Mouse (Mus musculus): ENCODE data around the gene Fer. TPM values are rescaled to one million over a fixed set of nuclear protein-coding genes. Genes with fewer than 3 reads are reported as not detected.

Gene Fer
- total RNA-seq, 2 experiments from 2014 or later = 35.0 to 37.8 TPM

DNA sequence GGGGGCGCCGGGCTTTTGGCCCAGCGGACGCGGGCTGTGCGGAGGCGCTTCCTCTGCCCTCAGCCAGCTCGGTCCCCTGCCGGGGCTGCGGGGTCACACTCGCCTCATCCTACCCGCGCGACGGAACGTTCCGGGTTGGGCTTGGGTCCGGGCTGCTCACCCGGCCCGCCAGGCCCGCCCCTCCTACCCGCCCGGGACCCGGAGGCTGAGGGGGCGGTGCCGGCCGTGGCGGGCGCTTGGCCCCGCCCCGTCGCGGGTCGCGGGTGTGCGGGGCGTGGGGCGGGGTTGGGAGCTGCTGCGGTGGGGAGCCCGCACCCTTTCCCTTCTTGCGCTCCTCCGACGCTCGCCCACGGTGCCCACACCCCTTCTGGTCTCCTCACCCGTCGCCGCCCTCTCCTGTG lies 1.3 kb downstream of the Fer start:
- DNase-seq (ENCODE audit: low spot score in 2 of 2) = no peak

DNA sequence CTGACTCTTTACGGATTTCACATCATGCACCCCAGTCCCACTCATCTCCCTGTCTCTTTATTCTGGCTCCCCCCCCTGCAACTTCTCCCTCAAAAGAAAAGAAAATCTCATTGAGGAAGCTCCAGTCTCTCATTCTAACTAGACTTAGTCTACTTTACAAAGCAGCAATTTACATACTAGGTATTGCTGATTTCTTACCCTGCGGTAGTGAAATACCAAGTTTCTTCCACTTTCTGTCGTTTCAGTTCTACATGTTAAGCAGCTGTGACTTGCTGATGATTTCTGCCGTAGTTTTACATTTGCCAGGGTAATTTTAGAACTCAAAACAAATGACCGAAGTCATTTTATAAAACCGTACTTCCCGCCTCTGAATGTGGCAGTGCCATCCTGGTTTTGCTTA lies 8.9 kb downstream of the Fer start:
- no peak for DNase-seq (ENCODE audit: low spot score in 2 of 2)

DNA sequence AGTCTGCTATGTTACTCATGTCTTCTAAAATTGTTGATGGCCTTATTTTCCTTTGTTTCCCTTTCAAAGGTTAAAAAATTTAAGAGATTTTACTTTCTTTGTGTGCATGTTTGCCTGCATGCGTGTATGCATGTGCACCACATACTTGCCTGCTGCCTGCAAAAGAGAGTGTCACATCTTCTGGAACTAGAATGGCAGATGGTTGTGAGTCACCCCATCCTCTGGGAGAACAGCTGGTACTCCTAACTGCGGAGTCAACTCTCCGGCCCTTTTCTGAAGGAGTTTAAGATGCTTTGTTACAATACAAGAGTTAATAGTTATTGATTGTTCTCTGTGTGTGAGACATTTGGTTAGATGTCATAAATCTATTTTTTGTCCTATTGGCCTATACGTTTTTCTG lies 16.0 kb downstream of the Fer start:
- DNase-seq (ENCODE audit: low spot score in 2 of 2) = no peak

DNA sequence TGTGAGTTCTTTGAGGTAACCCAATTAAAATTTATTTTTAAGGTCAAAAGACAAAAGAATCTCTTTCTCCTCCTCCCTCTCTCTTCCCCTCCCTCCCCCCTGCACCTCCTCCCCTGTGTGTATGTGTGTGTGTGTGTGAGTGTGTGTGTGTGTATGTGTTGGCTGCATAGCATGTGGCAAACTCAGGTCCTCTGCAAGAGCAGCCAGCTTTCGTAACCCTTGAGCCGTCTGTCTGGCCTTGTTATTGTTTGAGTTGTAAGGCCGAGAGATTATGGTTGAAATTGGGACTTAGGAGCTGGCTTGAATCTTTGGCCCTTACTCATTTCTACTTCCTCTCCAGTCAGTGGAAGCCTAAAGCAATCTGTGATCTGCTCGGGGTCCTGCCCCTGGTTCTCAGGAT lies 17.1 kb downstream of the Fer start:
- no peak for DNase-seq (ENCODE audit: low spot score in 2 of 2)

DNA sequence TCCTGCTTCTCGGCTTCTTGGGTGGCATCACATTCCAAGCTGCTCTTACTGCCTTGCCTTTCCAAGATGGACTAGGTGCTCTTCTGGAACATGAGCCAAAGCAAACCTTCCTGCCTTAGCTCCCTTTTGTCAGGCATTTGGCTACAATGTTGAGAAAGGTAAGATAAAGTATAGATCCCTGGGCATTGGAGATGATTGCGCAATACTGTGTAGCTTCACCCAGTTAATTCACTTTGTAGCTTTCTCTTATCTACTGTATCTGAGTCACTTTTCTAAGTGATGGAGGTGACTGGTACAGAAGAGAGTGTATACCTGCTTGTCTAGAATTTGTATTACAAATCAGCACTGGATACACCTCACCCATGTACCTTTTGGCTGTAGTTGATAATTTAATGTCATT lies 24.1 kb downstream of the Fer start:
- no peak for DNase-seq (ENCODE audit: low spot score in 2 of 2)

DNA sequence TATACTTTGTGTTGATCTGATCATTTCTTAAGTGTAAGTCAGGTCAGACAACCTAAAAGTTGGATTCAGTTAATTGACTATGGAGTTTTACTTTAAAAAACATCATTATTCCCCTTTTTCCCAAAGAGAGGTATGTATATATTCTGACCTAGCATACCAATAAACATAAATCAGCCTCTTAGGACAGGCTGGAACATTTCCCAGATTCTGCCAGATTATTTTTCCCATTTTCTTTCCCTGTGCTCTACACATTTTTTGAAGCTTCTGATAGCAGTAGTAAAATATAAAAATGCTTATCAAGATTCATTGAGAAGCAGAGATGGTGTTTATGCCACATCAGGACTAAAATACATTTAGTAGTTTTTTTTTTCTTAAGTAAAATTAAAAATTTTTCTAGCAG lies 27.7 kb downstream of the Fer start:
- DNase-seq (ENCODE audit: low spot score in 2 of 2) = no peak

DNA sequence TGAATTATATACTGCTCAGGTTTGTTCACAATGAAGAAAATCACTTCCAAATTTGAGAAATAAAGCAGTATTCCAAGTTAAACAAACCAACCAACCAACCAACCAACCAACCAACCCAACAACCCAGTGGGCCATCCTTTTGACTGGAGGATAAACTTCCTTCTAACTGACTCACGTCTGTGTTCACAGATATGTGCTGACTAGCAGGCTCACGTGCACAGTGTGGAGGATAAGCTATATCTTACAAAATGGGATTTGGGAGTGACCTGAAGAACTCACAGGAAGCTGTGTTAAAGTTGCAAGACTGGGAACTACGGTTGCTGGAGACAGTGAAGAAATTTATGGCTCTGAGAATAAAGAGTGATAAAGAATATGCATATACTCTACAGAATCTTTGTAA lies 33.0 kb downstream of the Fer start:
- DNase-seq (ENCODE audit: low spot score in 2 of 2) = no peak

DNA sequence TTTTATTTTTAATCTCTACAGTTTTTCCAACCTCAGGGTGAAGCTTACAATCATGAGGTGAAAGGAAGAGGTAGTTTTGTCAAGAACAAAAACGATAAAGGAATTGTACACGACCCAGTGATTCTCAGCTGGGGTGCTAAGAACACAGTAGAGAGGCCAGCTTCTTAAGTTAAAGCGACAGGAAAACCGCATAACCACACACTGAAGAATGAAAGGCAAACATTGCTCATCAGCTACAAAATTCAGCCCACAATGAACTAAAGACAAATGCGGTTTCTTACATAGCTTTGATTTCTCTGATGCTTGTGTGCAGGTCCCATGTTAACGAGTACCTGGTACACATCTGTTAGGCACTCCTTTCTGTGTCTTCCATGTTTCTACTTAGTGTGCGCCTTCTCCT lies 34.2 kb downstream of the Fer start:
- DNase-seq (ENCODE audit: low spot score in 2 of 2) = no peak

DNA sequence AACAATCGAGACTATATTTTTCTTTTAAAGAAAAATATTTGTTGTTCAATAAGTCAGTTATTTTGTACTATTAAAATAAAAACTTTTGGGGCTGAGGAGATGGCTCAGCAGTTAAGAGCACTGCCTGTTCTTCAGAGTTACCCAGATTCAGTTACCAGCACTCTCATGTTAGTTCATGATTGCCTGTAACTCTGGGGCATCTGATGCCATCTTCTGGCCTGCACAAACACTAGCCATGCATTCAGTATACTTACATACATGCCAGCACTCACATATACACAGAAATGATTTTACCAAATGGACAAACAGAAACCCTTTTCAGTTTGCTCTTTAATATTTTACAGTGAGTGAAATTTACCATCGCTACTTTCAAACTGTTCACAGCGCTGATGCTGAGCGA lies 46.4 kb downstream of the Fer start:
- DNase-seq (ENCODE audit: low spot score in 2 of 2) = no peak

DNA sequence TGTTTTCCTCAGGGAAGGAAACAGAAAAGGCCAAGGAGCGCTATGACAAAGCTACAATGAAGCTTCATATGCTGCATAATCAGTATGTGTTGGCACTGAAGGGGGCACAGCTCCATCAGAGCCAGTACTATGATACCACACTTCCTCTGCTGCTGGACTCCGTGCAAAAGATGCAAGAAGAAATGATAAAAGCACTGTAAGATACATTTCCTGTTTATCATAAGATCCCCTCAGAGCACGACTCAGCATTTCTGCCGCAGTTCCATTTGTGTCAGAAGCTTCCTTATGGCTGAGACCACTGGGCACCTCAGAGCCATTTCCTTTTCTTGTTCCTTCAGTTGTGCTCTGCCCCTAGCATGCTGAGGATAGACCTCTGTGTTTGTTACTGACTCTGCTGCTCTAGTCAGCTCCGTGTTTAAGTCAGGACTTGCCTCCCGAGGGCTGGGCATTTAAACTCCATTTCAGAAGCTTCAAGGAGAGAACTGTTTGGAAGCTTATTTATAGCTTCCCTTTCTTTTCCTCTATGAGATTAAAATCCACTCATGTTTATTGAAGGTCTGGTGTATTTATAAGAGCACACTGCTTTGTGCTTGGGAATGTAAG lies 58.8 kb downstream of the Fer start:
- no peak for DNase-seq (ENCODE audit: low spot score in 2 of 2)

DNA sequence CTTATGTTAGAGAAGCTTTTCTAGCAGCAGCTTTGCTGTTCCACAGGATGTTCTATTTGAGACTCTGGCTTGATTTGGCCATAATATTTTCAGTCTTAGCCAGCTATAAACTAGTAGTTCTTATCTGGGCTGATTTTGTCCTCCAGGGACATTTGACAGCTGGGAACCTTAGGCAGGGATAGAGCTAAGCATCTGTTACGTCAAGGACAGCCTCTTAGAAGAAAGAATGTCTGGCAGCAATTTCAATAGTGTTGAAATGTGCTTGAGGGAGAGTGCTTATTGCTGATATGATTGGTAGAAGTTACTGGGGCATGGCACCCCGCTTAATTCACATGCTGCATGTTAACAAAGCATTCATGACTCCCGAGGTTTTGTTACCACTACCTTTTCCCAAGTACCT lies 62.7 kb downstream of the Fer start:
- no peak for DNase-seq (ENCODE audit: low spot score in 2 of 2)

DNA sequence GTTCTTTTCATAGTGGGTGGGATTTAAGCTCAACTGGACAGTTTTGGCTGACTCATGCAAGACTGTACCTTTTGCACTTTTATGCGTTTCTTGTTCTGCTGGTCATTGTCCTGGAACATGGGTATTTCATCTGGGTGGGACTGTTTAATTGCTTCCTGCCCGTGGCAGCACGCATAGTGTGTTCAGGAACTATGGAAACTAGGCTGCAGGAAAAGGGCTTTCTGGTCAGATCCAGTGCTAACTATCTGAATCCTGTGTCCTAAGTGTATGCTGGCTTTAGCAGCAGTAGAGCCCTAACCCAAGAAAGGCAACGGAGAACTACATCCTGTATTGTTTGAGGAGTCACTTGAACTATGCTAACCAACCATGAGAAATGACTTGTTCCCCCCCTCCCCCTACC lies 67.8 kb downstream of the Fer start:
- DNase-seq (ENCODE audit: low spot score in 2 of 2) = no peak

DNA sequence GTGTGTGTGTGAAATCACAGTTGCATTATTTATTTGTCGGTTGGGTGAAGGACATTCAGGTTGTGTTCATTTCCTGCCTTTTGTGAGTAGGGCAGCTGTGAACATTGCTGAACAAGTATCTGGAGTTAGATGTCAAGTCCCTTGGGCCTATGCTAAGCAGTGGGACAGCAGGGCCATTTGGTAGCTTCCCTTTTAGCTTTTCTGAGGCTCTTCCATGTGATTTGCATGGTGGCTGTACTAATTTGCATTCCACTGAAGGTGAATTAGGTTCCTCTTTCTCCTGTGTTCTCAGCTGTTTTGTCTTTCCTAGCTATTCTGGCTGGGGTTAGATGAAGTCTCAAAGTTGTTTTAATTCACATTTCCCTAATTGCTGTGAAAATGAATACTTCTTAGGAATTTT lies 68.7 kb downstream of the Fer start:
- no peak for DNase-seq (ENCODE audit: low spot score in 2 of 2)

DNA sequence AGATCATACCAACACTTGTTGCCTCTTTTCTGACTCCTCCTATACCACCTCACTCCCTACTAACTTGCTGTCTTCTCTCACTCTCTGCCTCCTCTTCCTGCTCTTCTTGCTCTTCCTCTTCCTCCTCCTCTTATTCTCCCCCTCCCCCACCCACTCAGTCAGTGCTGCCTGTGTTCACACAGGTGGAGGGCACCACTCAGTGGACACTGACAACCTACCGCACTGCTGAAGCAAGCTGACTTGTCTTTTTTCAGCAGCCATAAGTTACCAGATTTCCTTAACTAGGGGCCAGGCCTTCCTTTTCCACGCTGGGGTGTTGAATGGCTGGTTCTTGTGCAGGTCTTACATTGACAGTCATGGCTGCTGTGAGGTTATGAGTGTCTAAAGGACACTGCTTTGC lies 72.5 kb downstream of the Fer start:
- no peak for DNase-seq (ENCODE audit: low spot score in 2 of 2)

DNA sequence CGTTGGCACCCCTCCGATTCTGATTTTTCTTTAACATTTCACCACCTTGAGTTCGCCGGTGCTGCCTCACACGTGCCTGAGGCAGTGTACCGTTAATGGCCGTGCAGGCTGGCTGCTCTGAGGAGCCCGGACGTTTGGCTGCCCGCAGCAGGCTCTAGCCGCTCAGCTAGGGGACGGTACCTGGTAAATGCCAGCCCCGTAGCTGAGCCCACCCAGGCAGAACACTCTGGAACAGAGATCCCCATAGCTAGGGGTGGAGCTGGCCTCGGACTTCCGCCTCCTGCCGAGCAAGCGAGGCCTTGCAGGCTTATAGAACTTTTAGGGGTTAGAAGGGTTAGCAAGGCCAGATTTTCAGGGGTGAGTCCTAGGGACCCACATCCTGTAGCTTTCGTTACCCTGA lies 75.0 kb downstream of the Fer start:
- DNase-seq (ENCODE audit: low spot score in 2 of 2) = no peak

DNA sequence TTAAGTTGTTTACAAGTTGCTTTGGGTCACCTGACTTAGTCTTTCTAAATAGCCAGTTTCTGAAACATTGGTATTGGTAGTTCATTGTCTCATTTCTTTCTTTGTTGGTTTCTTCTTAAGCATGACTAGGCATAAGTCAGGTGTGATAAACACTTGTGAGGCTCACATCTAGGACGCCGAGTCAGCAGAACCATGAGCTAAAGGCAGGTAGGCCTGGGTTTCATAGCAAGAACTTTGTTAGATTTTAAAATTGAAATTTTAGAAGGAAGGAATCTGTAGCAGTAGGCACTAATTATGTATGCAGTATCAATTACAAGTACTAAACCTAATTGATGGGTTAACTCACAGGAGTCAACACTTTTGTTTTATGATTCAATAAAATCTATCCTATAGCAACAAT lies 83.9 kb downstream of the Fer start:
- DNase-seq (ENCODE audit: low spot score in 2 of 2) = no peak

DNA sequence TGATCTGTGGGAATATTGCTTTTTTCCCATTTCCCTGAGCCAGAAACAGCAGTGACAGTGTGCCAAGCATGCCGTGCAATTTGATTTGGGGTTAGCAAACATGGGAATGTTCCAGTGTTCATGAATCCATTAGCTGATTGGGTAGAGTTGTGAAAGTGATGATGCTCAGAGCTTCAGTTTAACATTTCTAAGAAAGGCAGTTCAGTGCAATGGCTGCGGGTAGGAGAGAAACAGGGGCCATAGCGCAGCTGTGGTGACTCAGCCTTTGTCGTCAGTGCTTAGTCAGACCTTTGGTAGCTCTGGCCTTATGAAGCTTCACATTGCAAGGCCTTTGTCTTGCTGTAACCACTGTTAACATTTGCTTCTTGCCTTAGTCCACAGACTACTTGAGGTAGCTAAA lies 85.9 kb downstream of the Fer start:
- DNase-seq (ENCODE audit: low spot score in 2 of 2) = no peak

DNA sequence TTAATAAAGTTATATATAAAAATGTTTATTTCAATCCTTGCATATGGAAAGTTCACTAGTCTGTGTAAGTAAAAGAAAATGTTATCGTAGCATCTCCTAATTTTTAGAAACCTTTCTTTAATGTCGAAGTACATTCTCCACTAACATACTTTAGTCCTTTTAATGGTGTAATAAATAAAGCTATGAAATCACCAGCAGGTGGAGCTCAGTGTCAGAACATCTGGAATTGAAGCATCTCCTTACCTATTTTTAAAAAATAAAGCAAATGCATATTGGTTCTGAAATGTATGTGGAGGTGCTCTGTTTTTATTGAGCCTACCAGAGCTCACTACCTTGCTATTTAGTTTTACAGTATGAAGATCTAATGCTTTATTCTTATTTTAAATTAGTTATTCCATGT lies 88.6 kb downstream of the Fer start:
- DNase-seq (ENCODE audit: low spot score in 2 of 2) = no peak

DNA sequence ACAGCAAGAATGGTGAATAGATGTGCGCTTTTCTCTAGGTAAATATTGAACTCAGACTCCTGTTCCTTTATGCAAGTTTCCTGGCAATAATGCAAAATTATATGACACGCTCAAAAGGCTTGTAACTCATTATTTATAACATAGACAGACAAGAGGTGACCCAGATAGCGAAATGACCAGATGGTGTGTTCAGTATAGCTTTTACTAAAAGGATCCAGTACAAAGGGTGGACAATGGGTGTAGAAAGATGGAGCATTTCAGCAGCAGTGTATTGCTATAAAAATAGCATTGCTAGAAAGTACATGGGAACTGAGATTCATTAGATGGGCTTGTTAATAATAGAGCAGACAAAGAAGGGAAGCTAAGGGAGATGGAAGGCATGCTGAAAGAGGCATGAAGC lies 104.2 kb downstream of the Fer start:
- DNase-seq (ENCODE audit: low spot score in 2 of 2) = no peak

DNA sequence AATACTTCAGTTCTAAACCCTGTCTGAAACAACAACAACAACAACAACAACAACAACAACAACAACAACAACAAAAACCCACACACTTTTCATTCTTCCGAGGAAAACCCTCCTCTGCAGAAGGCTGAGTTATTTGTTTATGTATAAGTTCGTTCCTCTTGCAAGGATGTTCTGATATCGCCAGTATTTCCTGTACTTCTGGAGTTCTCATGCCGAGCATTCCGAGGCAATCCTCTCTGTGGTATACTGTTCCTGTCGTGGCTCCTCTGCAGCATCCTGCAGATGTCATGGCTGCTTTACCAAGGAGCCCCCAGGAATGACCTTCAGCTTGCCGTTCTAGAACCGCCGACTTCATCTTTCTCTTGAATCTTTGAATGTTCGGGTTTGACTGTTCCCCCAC lies 106.6 kb downstream of the Fer start:
- no peak for DNase-seq (ENCODE audit: low spot score in 2 of 2)

DNA sequence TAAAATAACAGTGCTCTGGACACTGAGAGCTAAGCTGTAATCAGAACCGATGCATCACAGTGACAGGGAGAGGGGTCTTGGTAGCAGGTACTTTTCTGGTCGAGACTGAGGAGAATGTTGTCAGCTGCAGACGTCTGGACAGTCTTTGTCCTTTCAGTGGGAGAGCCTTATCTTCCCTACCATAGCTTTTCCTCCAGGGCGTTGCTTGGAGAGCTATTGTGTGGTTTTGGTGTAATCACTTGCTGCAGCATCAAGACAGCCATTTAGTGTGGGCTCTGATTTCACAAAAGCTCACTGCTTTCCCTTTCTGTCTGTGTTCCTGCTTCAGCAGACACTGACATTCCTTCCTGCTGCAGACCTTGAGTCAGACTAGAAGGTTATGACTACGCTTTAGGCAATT lies 107.4 kb downstream of the Fer start:
- DNase-seq (ENCODE audit: low spot score in 2 of 2) = peak in 1 of 2 experiments; percentile 12

DNA sequence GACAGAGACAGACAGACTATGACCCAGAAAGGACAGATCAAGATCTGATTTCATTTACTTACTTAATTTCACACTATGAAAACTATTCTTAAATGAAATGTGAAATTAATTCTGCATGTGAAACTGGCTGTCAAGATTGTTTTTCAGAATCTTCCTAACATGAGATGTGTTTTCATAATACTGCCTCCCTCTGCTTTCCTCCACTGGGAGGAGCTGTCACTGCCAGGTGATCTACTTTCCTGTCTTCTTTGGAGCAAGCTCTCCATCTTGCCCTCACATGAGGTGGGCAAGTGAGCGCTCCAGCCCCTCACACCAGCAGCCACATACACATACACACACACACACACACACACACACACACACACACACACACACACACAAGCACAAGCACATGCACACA lies 108.1 kb downstream of the Fer start:
- no peak for DNase-seq (ENCODE audit: low spot score in 2 of 2)

DNA sequence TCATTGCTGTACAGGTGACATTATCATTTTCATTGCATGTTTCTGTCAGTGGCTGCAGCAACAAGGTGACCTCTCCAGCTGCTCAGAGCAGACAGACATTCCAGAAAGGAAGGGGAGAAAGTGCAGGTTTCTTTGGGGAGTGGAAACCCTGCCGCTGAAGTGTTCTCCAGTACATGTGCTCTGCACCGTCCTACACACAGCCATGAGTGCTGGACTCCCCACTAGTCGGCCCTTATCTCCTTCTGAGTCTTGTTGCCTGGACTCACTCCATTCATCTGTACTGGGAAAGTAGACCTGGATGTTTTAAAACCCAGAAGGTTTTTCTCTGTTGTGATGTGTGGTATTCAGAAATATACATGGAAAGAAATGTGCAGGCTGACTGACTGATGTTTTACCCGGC lies 109.3 kb downstream of the Fer start:
- no peak for DNase-seq (ENCODE audit: low spot score in 2 of 2)

DNA sequence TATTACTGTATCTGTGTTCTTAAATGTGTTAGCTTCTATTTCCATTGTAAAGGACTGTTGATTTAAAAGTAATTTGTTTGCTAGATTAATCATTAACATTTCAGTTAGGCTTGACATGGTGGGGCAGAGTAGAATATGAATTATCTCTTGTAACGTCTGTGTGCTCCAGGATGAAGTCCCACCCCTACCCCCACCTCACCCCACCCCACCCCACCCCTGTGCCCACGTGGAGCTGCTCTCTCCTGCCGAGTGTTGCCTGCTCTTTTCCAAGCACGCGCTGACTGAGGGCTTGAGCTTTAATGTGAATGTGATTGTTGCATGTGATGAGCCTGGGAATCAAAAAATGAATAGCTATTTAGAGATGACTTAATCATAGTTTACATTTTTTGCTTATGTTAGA lies 110.9 kb downstream of the Fer start:
- DNase-seq (ENCODE audit: low spot score in 2 of 2) = no peak
